Mouse (Mus musculus): ENCODE measurements around the gene Sema4a. TPM values are rescaled to one million over a fixed set of nuclear protein-coding genes. Genes with fewer than 3 reads are reported as not detected.

Gene Sema4a
- polyA plus RNA-seq, 1 experiment from 2014 or later = 9.3 TPM

GRCm38 (mm10) chr3:88470943-88471479 lies 10.0 kb upstream of the Sema4a start:
- H3K4me3 ChIP-seq (ENCODE audit: low read depth, low read length) = no peak overlapping the region
- no peaks in the 10 kb centered on the region for H3K27me3 ChIP-seq (ENCODE audit: control insufficient read depth, insufficient read depth, low read length)
- no peak for DNase-seq (ENCODE audit: low spot score)
- no peak overlapping the region for H3K27ac ChIP-seq (ENCODE audit: low read depth, low read length)
- ATAC-seq (replicated peaks; ENCODE audit: low FRiP score) = no peak
- H3K36me3 ChIP-seq (ENCODE audit: control insufficient read depth, insufficient read depth, low read length) = no peaks in the 10 kb centered on the region
- no peaks in the 10 kb centered on the region for H3K9me3 ChIP-seq (ENCODE audit: control insufficient read depth, low read length)
- WGBS = 64% methylated on average over 10 of the region's 10 CpGs
- H3K4me1 ChIP-seq (replicated peaks; ENCODE audit: control insufficient read depth, insufficient read depth, low read length) = 0 out of 2 replicates have a peak, but pooled peaks cover 2% of the 10 kb centered on the region
- no peak overlapping the region for H3K9ac ChIP-seq (ENCODE audit: low read length)
- H3K4me2 ChIP-seq (ENCODE audit: low read depth, low read length, severe bottlenecking) = no peak overlapping the region

GRCm38 (mm10) chr3:88469466-88469865 lies 8.5 kb upstream of the Sema4a start:
- Histone ChIP-seq H3K9me3 (ENCODE audit: control insufficient read depth, low read length) (no peaks in the 10 kb centered on the region), H3K4me1 (replicated peaks; ENCODE audit: control insufficient read depth, insufficient read depth, low read length) (0 out of 2 replicates have a peak, but pooled peaks cover 2% of the 10 kb centered on the region), H3K27ac (ENCODE audit: low read depth, low read length) (no peak overlapping the region), H3K4me2 (ENCODE audit: low read depth, low read length, severe bottlenecking) (no peak overlapping the region), H3K36me3 (ENCODE audit: control insufficient read depth, insufficient read depth, low read length) (no peaks in the 10 kb centered on the region), H3K4me3 (ENCODE audit: low read depth, low read length) (no peak overlapping the region), H3K9ac (ENCODE audit: low read length) (no peak overlapping the region), H3K27me3 (ENCODE audit: control insufficient read depth, insufficient read depth, low read length) (no peaks in the 10 kb centered on the region)
- WGBS = 76% methylated on average over 2 of the region's 2 CpGs
- ATAC-seq (replicated peaks; ENCODE audit: low FRiP score) = no peak
- no peak for DNase-seq (ENCODE audit: low spot score)

- H3K9ac ChIP-seq (ENCODE audit: low read length) = no peak overlapping the region
Measured at GRCm38 (mm10) chr3:88467116-88467824, 6.3 kb upstream of the Sema4a start.

GRCm38 (mm10) chr3:88465127-88465526 lies 4.1 kb upstream of the Sema4a start:
- ATAC-seq (replicated peaks; ENCODE audit: low FRiP score) = no peak
- no peak overlapping the region for H3K4me3 ChIP-seq (ENCODE audit: low read depth, low read length)

More at GRCm38 (mm10) chr3:88467116-88467824, 6.3 kb upstream of the Sema4a start:
- no peak overlapping the region for H3K4me2 ChIP-seq (ENCODE audit: low read depth, low read length, severe bottlenecking)
- H3K36me3 ChIP-seq (ENCODE audit: control insufficient read depth, insufficient read depth, low read length) = no peaks in the 10 kb centered on the region
- H3K27ac ChIP-seq (ENCODE audit: low read depth, low read length) = no peak overlapping the region
- peak; percentile 94 for DNase-seq (ENCODE audit: low spot score)
- H3K9me3 ChIP-seq (ENCODE audit: control insufficient read depth, low read length) = no peaks in the 10 kb centered on the region
- no peak overlapping the region for H3K4me3 ChIP-seq (ENCODE audit: low read depth, low read length)
- WGBS = 29% methylated on average over 16 of the region's 16 CpGs
- no peaks in the 10 kb centered on the region for H3K4me1 ChIP-seq (replicated peaks; ENCODE audit: control insufficient read depth, insufficient read depth, low read length)
- H3K27me3 ChIP-seq (ENCODE audit: control insufficient read depth, insufficient read depth, low read length) = no peaks in the 10 kb centered on the region
- ATAC-seq (replicated peaks; ENCODE audit: low FRiP score) = peak; percentile 79

GRCm38 (mm10) chr3:88464425-88464824 lies 3.4 kb upstream of the Sema4a start:
- Histone ChIP-seq H3K9me3 (ENCODE audit: control insufficient read depth, low read length) (no peaks in the 10 kb centered on the region), H3K4me1 (replicated peaks; ENCODE audit: control insufficient read depth, insufficient read depth, low read length) (no peaks in the 10 kb centered on the region), H3K27ac (ENCODE audit: low read depth, low read length) (no peak overlapping the region), H3K27me3 (ENCODE audit: control insufficient read depth, insufficient read depth, low read length) (peaks cover 2% of the 10 kb centered on the region; the same call in 1 of the 2 replicates), H3K36me3 (ENCODE audit: control insufficient read depth, insufficient read depth, low read length) (no peaks in the 10 kb centered on the region), H3K9ac (ENCODE audit: low read length) (no peak overlapping the region), H3K4me2 (ENCODE audit: low read depth, low read length, severe bottlenecking) (no peak overlapping the region), H3K4me3 (ENCODE audit: low read depth, low read length) (no peak overlapping the region)
- 61% methylated on average over 3 of the region's 3 CpGs for WGBS
- ATAC-seq (replicated peaks; ENCODE audit: low FRiP score) (no peak), DNase-seq (ENCODE audit: low spot score) (no peak)

More at GRCm38 (mm10) chr3:88465127-88465526, 4.1 kb upstream of the Sema4a start:
- Histone ChIP-seq H3K27me3 (ENCODE audit: control insufficient read depth, insufficient read depth, low read length) (no peaks in the 10 kb centered on the region), H3K9me3 (ENCODE audit: control insufficient read depth, low read length) (no peaks in the 10 kb centered on the region), H3K4me2 (ENCODE audit: low read depth, low read length, severe bottlenecking) (no peak overlapping the region), H3K27ac (ENCODE audit: low read depth, low read length) (no peak overlapping the region), H3K36me3 (ENCODE audit: control insufficient read depth, insufficient read depth, low read length) (no peaks in the 10 kb centered on the region), H3K4me1 (replicated peaks; ENCODE audit: control insufficient read depth, insufficient read depth, low read length) (no peaks in the 10 kb centered on the region), H3K9ac (ENCODE audit: low read length) (no peak overlapping the region)
- DNase-seq (ENCODE audit: low spot score) = no peak
- 84% methylated on average over 2 of the region's 2 CpGs for WGBS

- ATAC-seq (replicated peaks; ENCODE audit: low FRiP score) (no peak), DNase-seq (ENCODE audit: low spot score) (no peak)
- peaks cover 2% of the 10 kb centered on the region; the same call in 1 of the 2 replicates for H3K27me3 ChIP-seq (ENCODE audit: control insufficient read depth, insufficient read depth, low read length)
- H3K9me3 ChIP-seq (ENCODE audit: control insufficient read depth, low read length) = no peaks in the 10 kb centered on the region
- no peak overlapping the region for H3K9ac ChIP-seq (ENCODE audit: low read length)
- peaks cover 5% of the 10 kb centered on the region; the same call in 1 of the 2 replicates for H3K4me1 ChIP-seq (replicated peaks; ENCODE audit: control insufficient read depth, insufficient read depth, low read length)
- H3K4me2 ChIP-seq (ENCODE audit: low read depth, low read length, severe bottlenecking) = no peak overlapping the region
- 79% methylated on average over 5 of the region's 5 CpGs for WGBS
- H3K4me3 ChIP-seq (ENCODE audit: low read depth, low read length) = no peak overlapping the region
- no peaks in the 10 kb centered on the region for H3K36me3 ChIP-seq (ENCODE audit: control insufficient read depth, insufficient read depth, low read length)
- H3K27ac ChIP-seq (ENCODE audit: low read depth, low read length) = no peak overlapping the region
Measured at GRCm38 (mm10) chr3:88460029-88460428, 953 bp downstream of the Sema4a start.

- DNase-seq (ENCODE audit: low spot score) = no peak
- Histone ChIP-seq H3K27me3 (ENCODE audit: control insufficient read depth, insufficient read depth, low read length) (peaks cover 2% of the 10 kb centered on the region; the same call in 1 of the 2 replicates), H3K4me2 (ENCODE audit: low read depth, low read length, severe bottlenecking) (peak overlapping the region; percentile 58), H3K4me1 (replicated peaks; ENCODE audit: control insufficient read depth, insufficient read depth, low read length) (peaks cover 5% of the 10 kb centered on the region; the same call in 1 of the 2 replicates), H3K36me3 (ENCODE audit: control insufficient read depth, insufficient read depth, low read length) (no peaks in the 10 kb centered on the region), H3K27ac (ENCODE audit: low read depth, low read length) (no peak overlapping the region), H3K9ac (ENCODE audit: low read length) (peak overlapping the region; percentile 56), H3K4me3 (ENCODE audit: low read depth, low read length) (peak overlapping the region; percentile 39), H3K9me3 (ENCODE audit: control insufficient read depth, low read length) (no peaks in the 10 kb centered on the region)
- 4% methylated on average over 14 of the region's 14 CpGs for WGBS
- ATAC-seq (replicated peaks; ENCODE audit: low FRiP score) = peak; percentile 71
Measured at GRCm38 (mm10) chr3:88458778-88459219, 2.2 kb downstream of the Sema4a start.

GRCm38 (mm10) chr3:88456746-88457532 lies 4.0 kb downstream of the Sema4a start:
- H3K4me2 ChIP-seq (ENCODE audit: low read depth, low read length, severe bottlenecking) = no peak overlapping the region
- no peaks in the 10 kb centered on the region for H3K9me3 ChIP-seq (ENCODE audit: control insufficient read depth, low read length)
- no peak overlapping the region for H3K4me3 ChIP-seq (ENCODE audit: low read depth, low read length)
- peaks cover 5% of the 10 kb centered on the region; the same call in 1 of the 2 replicates for H3K4me1 ChIP-seq (replicated peaks; ENCODE audit: control insufficient read depth, insufficient read depth, low read length)
- 67% methylated on average over 7 of the region's 7 CpGs for WGBS
- H3K9ac ChIP-seq (ENCODE audit: low read length) = no peak overlapping the region
- H3K27ac ChIP-seq (ENCODE audit: low read depth, low read length) = no peak overlapping the region
- no peaks in the 10 kb centered on the region for H3K36me3 ChIP-seq (ENCODE audit: control insufficient read depth, insufficient read depth, low read length)
- H3K27me3 ChIP-seq (ENCODE audit: control insufficient read depth, insufficient read depth, low read length) = peaks cover 2% of the 10 kb centered on the region; the same call in 1 of the 2 replicates
- DNase-seq (ENCODE audit: low spot score) (no peak), ATAC-seq (replicated peaks; ENCODE audit: low FRiP score) (no peak)
